Mouse (Mus musculus): ENCODE data around the gene Mcpt9. TPM values are rescaled to one million over a fixed set of nuclear protein-coding genes. Genes with fewer than 3 reads are reported as not detected.
"Not testable (repeated sequence)": the region's sequence is repeated elsewhere in the genome, so short reads cannot be mapped to it uniquely, and the experiment has no call there.

The Mcpt9 gene
- total and polyA plus RNA-seq, 3 experiments: 0.25 to 0.28 TPM; not detected in 1

DNA sequence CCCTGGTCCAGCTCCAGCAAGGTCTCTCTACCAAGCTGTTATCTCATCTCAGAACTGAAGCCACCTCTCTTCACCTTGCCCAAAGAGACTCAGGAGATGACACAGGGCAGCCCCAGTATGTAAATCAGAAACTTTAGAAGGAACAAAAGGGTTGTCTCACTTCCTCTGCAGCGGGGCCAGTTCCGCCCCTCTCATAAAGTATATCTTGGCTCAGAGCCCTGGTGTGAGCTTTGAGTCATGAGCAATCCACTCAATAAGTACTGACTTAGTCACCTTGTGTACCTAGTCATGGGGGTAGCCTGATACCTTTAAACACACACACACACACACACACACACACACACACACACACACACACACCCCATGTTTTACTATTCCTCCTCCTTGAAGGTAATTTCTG lies 4.1 kb upstream of the Mcpt9 start (continued):
- TF ChIP-seq ZKSCAN1 (IDR thresholded peaks at IDR 0.05; ENCODE audit: borderline replicate concordance, low read depth, low read length): no peak
- no peak for TF ChIP-seq CTCF (conservative IDR thresholded peaks at IDR 0.05 in 1 of 2, IDR thresholded peaks at IDR 0.05 in 1 of 2; ENCODE audit: low read depth in 2 of 2, low read length in 2 of 2)
- TF ChIP-seq MXI1 (IDR thresholded peaks at IDR 0.05; ENCODE audit: low read depth, low read length): no peak; the same call in 1 of the 2 replicates
- peak; percentile 49; the same call in 1 of the 2 replicates for TF ChIP-seq POLR2A (IDR thresholded peaks at IDR 0.05; ENCODE audit: low read depth, low read length)
- TF ChIP-seq CHD1 (IDR thresholded peaks at IDR 0.05; ENCODE audit: low read depth, low read length): no peak
- peak; percentile 62; the same call in 1 of the 2 replicates for TF ChIP-seq MEF2A (IDR thresholded peaks at IDR 0.05; ENCODE audit: borderline replicate concordance, low read depth, low read length)
- peak; percentile 31; the same call in 1 of the 2 replicates for TF ChIP-seq JUN (IDR thresholded peaks at IDR 0.05; ENCODE audit: insufficient read depth, low read depth, low read length)
- no peak for TF ChIP-seq NRF1 (IDR thresholded peaks at IDR 0.05; ENCODE audit: low read depth, low read length)
- peak; percentile 68; the same call in 1 of the 2 replicates for TF ChIP-seq SIN3A (IDR thresholded peaks at IDR 0.05; ENCODE audit: low read length)
- TF ChIP-seq MYC (IDR thresholded peaks at IDR 0.05; ENCODE audit: low read depth, low read length): peak; percentile 28; the same call in 1 of the 2 replicates
- no peak for TF ChIP-seq CHD2 (IDR thresholded peaks at IDR 0.05; ENCODE audit: low read length)

DNA sequence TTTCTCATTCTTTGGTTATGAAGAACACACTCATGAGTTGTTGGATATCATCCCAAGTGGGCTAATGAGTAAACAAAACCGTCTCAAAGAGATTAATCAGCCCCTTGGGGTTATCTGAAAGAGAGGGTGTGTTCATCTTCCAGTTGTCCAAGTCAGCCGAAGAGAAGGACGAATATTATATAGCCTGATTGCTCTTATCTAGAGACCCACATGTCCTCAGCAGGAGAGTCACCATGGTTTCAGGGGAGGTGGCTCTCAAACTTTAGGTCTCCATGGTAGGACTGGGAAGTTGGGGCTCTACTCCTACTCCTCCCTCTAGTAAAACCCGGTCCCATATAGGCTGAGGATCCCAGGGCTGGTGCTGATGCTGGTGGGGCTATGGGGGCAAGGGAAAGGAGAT lies 9.0 kb downstream of the Mcpt9 start:
- H3K27ac ChIP-seq (ENCODE audit: insufficient read depth, low read depth); H3K9ac ChIP-seq (ENCODE audit: insufficient read depth, low read depth); H3K4me3 ChIP-seq (replicated peaks in 1 of 3; ENCODE audit: low read depth in 2 of 3, low read length in 2 of 3, poor library complexity in 1 of 3); H3K4me2 ChIP-seq (ENCODE audit: insufficient read depth, low read depth, poor library complexity, severe bottlenecking); H3K9me3 ChIP-seq (replicated peaks; ENCODE audit: low read length); H3K36me3 ChIP-seq (replicated peaks in 1 of 2; ENCODE audit: control insufficient read depth in 1 of 2, insufficient read depth in 1 of 2, low read length in 1 of 2); dilution Hi-C loops (cut with MboI; ENCODE audit: extremely low pct_ligation_motif_present, extremely low pct_unique_long_range_greater_than_20kb, low sequenced_read_pairs); in situ Hi-C loops (cut with MboI; ENCODE audit: low pct_ligation_motif_present, low pct_unique_long_range_greater_than_20kb, low sequenced_read_pairs); DNase-seq (ENCODE audit: extremely low read depth); H3K27me3 ChIP-seq (replicated peaks); H3K79me2 ChIP-seq (replicated peaks; ENCODE audit: control insufficient read depth, extremely low read depth, insufficient read depth, poor library complexity, severe bottlenecking): not testable (repeated sequence)
- H3K4me1 ChIP-seq (ENCODE audit: control insufficient read depth in 1 of 2, insufficient read depth in 2 of 2): peaks cover 8 to 21% of the 10 kb centered on the region in 2 experiments

DNA sequence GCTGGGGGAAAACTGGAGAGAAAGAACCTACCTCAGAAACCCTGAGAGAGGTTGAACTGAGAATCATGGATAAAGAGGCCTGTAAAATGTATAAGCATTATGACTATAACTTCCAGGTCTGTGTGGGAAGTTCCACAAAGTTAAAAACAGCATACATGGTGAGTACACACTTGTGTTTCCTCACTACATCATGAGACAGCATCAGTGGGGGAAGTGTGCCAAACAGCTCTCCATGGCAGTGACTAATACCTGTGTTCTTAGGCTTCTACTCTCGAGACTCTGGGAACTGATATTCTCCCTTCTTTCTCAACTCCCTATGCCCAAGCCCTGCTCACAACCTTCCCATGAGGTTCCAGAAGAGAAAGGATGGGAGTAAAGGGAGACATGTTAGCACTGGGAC lies 10.8 kb downstream of the Mcpt9 start:
- no peaks in the 10 kb centered on the region for H3K79me2 ChIP-seq (replicated peaks; ENCODE audit: control insufficient read depth, extremely low read depth, insufficient read depth, poor library complexity, severe bottlenecking)
- H3K9me3 ChIP-seq (replicated peaks; ENCODE audit: low read length): no peaks in the 10 kb centered on the region
- TF ChIP-seq CTCF (conservative IDR thresholded peaks at IDR 0.05 in 1 of 2, IDR thresholded peaks at IDR 0.05 in 1 of 2; ENCODE audit: low read depth in 2 of 2, low read length in 2 of 2) (no peak), SMC3 (IDR thresholded peaks at IDR 0.05; ENCODE audit: low read depth, low read length) (no peak), MYC (IDR thresholded peaks at IDR 0.05; ENCODE audit: low read depth, low read length) (no peak), MAX (IDR thresholded peaks at IDR 0.05; ENCODE audit: low read length) (no peak), SIN3A (IDR thresholded peaks at IDR 0.05; ENCODE audit: low read length) (no peak), ZNF384 (IDR thresholded peaks at IDR 0.05; ENCODE audit: low read depth, low read length) (no peak)
- no peaks in the 10 kb centered on the region for H3K27me3 ChIP-seq (replicated peaks)
- peak overlapping the region; percentile 24; the same call in 1 of the 2 replicates for H3K9ac ChIP-seq (ENCODE audit: insufficient read depth, low read depth)
- dilution Hi-C loops (cut with MboI; ENCODE audit: extremely low pct_ligation_motif_present, extremely low pct_unique_long_range_greater_than_20kb, low sequenced_read_pairs) (no loop called here), in situ Hi-C loops (cut with MboI; ENCODE audit: low pct_ligation_motif_present, low pct_unique_long_range_greater_than_20kb, low sequenced_read_pairs) (no loop called here)
- no peak overlapping the region for H3K4me3 ChIP-seq (replicated peaks in 1 of 3; ENCODE audit: low read depth in 2 of 3, low read length in 2 of 3, poor library complexity in 1 of 3)
- DNase-seq (ENCODE audit: extremely low read depth): no peak
- H3K4me1 ChIP-seq (ENCODE audit: control insufficient read depth in 1 of 2, insufficient read depth in 2 of 2): peaks cover 14 to 26% of the 10 kb centered on the region in 2 experiments
- no peak overlapping the region for H3K4me2 ChIP-seq (ENCODE audit: insufficient read depth, low read depth, poor library complexity, severe bottlenecking)
- H3K36me3 ChIP-seq (replicated peaks in 1 of 2; ENCODE audit: control insufficient read depth in 1 of 2, insufficient read depth in 1 of 2, low read length in 1 of 2): no peaks in the 10 kb centered on the region
- H3K27ac ChIP-seq (ENCODE audit: insufficient read depth, low read depth): no peak overlapping the region

DNA sequence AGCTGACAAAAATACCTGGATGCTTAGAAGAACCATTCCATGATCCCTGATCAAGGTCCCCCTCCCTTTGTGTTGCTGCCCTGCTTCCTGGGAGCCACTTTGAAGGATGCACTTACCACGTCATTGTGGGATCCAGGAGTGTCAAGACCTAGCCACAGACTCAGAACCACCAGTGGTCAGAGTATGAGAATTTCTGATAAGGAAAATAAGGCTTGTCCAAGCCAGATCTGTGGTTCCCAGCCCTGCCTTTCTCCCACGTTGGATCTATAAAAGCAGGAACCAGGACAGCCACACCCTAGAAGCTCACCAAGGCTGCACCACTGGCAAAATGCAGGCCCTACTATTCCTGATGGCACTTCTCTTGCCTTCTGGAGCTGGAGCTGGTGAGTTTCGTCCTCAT lies 12.6 kb downstream of the Mcpt9 start, which contains the start of gene Mcpt1:
Mcpt1 (plus strand) TSS at position 301 of the 400 bp plus-strand sequence.
- H3K4me2 ChIP-seq (ENCODE audit: insufficient read depth, low read depth, poor library complexity, severe bottlenecking); dilution Hi-C loops (cut with MboI; ENCODE audit: extremely low pct_ligation_motif_present, extremely low pct_unique_long_range_greater_than_20kb, low sequenced_read_pairs); in situ Hi-C loops (cut with MboI; ENCODE audit: low pct_ligation_motif_present, low pct_unique_long_range_greater_than_20kb, low sequenced_read_pairs); H3K27me3 ChIP-seq (replicated peaks); H3K4me3 ChIP-seq (replicated peaks in 1 of 3; ENCODE audit: low read depth in 2 of 3, low read length in 2 of 3, poor library complexity in 1 of 3); H3K79me2 ChIP-seq (replicated peaks; ENCODE audit: control insufficient read depth, extremely low read depth, insufficient read depth, poor library complexity, severe bottlenecking); H3K27ac ChIP-seq (ENCODE audit: insufficient read depth, low read depth); H3K9ac ChIP-seq (ENCODE audit: insufficient read depth, low read depth); DNase-seq (ENCODE audit: extremely low read depth); H3K36me3 ChIP-seq (replicated peaks in 1 of 2; ENCODE audit: control insufficient read depth in 1 of 2, insufficient read depth in 1 of 2, low read length in 1 of 2); H3K9me3 ChIP-seq (replicated peaks; ENCODE audit: low read length): not testable (repeated sequence)
- peaks cover 26 to 41% of the 10 kb centered on the region in 2 experiments for H3K4me1 ChIP-seq (ENCODE audit: control insufficient read depth in 1 of 2, insufficient read depth in 2 of 2)
